Mouse (Mus musculus): Measurements from ENCODE around the gene Urgcp. TPM values are rescaled to one million over a fixed set of nuclear protein-coding genes. Genes with fewer than 3 reads are reported as not detected.

Gene Urgcp
- total RNA-seq, 2 experiments from 2014 or later = 64.7 to 68.7 TPM

DNA sequence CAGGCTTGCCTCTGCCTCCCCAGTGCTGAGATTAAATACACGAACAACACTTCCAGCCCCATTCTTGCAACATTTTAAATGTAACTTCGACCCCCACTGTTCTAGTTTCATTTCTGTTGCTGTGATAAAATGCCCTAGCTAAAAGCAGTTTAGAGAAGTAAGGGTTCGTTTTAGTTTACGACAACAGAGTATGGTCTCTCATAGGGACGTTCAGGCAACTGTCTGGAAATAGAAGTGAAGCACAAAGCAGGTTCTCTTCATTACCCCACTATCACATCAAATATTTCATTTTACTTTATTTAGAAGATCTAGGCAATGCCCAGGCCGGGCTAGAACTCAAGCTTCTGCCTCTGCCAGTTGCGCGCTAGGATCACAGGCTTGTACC is 25.5 kb upstream of the Urgcp start:
- DNase-seq (ENCODE audit: extremely low spot score in 1 of 2, low spot score in 1 of 2) = no peak

DNA sequence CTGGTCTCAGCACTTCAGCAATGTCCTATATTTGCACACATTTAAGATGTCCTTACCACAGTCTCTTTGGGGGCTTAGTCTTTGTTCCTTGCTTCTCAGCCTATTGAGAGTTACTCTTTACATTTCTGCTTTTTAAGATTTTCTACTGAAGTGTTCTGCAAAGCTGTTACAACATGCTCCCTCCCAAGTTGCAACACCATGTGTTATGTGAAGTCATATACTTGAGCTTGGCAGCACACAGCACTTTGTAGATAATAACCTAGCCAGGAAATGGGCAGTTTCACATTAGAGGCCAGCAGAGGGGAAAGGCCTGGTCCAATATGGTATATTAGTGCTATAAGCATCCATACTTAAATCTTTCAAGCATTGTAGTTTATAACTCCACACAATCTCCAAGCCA is 23.6 kb upstream of the Urgcp start:
- DNase-seq (ENCODE audit: extremely low spot score in 1 of 2, low spot score in 1 of 2) = no peak

DNA sequence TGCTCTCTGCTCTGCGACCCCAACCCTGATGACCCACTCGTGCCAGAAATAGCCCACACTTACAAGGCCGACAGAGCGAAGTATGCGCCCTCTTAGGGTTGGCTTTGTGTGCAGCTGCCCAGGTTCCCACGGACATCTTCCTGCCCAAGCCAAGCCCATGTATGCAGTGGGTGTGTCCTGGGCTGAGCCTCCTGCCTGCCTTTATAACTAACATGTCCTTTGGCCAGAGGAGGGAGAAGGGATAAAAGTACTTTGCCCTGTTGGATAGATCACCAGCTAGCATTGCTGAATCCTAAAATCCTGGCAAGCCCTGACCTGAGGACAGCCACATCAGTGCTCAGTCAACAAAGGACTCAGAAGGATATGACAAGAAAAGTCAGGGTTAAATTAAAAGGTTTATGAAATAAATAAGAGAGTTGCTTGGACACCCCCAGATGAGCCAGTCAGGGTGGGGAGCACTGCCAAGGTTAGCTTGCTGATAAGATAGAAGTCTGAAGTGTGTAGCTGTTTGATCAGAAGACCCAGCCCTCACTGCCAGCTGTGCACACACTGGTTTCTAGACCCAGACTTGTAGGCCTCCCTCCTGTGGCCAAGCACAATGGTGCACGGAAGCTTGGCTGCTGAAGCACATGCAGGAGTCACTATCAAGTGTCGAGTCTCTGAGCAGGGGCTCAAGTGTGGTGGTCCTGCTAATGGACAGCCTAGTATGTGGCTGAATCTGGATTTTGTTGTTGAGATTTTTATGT is 20.2 kb upstream of the Urgcp start:
- DNase-seq (ENCODE audit: extremely low spot score in 1 of 2, low spot score in 1 of 2) = no peak

DNA sequence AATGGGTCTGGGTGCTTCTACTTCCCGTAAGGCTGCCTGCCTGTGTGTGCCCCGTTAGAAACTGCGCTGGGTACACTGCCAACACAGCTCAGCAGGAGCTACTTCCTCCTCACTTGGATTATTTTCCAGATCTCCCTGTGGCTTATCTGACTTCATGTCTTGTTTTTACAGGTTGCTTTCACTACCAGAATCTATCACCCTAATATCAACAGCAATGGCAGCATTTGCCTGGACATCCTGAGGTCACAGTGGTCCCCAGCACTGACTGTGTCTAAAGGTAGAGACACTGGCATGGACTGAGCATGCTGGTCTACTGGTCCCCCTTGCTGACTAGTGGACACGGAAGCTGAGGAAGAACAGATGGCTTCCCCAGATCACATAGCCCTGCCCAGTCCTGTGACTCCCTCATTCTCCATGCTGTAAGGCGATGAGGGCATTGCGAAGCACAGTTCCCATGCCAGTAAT is 17.9 kb upstream of the Urgcp start:
- no peak for DNase-seq (ENCODE audit: extremely low spot score in 1 of 2, low spot score in 1 of 2)

DNA sequence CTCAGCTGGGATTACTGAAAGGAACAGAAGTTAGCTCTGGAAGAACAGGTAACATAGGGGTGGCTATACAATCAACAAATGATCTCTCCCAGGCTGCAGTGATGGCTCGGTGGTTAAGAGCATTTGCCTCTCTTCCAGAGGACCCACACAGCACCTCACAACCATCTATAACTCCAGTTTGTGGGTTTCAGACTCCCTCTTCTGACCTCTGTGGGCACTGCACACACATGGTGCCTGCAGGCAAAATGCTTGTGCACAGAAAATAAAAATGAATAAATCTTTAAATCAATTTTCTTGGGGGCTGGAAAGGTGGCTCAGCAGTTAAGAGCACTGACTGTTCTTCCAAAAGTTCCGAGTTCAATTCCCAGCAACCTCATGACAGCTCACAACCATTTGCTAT is 16.3 kb upstream of the Urgcp start:
- no peak for DNase-seq (ENCODE audit: extremely low spot score in 1 of 2, low spot score in 1 of 2)

DNA sequence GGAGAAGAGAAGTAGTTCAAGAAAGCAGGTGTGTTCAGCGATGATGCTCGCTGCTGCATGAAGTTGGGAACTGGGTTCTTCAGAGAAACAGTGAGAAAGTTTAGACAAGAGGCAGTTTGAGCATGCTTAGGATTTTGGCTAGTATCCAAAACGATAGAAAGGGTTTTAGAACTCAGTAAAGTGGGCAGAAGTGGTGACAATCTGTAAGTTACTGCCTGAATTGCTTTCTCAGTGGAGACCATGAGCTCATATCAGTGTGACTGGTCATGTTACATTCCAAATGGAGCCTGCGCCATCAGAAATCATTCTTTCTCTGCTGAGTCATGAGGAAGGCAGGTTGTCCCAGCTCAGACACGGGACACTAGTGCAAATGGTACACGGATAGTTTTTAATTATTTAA is 3.8 kb upstream of the Urgcp start:
- DNase-seq (ENCODE audit: extremely low spot score in 1 of 2, low spot score in 1 of 2) = no peak

DNA sequence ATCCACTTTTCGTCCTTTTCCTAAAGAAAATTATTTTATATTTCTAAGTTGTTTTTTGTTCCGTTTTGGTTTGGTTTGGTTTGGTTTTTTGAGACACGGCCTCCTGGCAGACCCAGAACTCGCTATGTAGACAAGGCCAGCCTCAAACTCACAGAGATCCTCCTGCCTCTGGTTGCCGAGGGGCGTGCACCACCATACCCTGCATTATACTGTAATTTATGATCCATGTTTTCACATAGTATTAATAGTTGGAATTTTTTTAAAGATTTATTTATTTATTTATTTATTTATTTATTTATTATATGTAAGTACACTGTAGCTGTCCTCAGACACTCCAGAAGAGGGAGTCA is 432 bp upstream of the Urgcp start:
- no peak for DNase-seq (ENCODE audit: extremely low spot score in 1 of 2, low spot score in 1 of 2)

DNA sequence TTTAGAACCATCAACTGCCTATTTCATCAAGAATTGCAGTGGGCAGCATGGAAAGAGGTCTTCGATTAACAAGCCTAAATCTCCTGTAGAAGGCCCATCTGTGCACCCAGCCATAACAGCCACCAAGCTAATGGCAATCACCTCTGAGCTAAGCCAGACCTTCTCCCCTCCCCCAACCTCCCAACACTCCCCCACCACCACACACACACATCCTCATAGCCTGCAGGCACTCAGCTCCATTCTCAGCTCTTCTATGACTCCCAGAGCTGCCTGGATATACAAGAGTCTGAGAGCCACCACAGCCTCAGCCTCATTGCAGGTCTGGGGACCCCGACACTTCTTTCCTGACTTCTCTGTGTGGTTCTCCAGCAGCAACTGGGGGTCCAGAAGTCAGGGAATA is 8.4 kb downstream of the Urgcp start:
- DNase-seq (ENCODE audit: extremely low spot score in 1 of 2, low spot score in 1 of 2) = no peak

DNA sequence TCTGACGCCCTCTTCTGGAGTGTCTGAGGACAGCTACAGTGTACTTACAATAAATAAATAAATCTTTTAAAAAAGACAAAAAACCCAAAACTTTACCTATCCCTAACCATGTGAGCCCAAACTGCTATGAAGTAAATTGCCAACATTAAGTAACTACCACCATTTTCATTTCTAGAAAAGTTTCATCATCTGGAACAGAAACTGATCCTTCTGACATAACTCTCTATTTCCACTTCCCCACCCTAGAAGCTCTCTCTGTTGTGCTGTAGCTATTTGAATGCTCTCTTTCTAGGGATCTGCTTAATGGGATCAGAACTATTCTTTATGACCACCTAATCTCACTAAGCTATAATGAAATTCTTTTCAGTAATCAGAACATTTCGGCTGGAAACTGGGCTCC is 17.2 kb downstream of the Urgcp start:
- no peak for DNase-seq (ENCODE audit: extremely low spot score in 1 of 2, low spot score in 1 of 2)

DNA sequence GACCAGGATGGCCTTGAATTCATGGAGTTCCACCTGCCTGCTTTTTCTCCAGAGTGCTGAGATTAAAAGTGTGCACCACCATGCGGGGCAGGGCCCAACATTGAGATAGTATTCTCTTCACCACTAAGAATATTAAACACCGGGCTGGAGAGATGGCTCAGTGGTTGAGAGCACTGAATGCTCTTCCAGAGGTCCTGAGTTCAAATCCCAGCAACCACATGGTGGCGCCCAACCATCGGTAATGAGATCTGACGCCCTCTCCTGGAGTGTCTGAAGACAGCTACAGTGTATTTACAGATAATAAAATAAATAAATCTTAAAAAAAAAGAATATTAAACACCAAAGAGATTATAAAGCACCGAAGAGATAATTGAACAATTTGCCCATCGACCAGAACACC is 20.1 kb downstream of the Urgcp start:
- no peak for DNase-seq (ENCODE audit: extremely low spot score in 1 of 2, low spot score in 1 of 2)

DNA sequence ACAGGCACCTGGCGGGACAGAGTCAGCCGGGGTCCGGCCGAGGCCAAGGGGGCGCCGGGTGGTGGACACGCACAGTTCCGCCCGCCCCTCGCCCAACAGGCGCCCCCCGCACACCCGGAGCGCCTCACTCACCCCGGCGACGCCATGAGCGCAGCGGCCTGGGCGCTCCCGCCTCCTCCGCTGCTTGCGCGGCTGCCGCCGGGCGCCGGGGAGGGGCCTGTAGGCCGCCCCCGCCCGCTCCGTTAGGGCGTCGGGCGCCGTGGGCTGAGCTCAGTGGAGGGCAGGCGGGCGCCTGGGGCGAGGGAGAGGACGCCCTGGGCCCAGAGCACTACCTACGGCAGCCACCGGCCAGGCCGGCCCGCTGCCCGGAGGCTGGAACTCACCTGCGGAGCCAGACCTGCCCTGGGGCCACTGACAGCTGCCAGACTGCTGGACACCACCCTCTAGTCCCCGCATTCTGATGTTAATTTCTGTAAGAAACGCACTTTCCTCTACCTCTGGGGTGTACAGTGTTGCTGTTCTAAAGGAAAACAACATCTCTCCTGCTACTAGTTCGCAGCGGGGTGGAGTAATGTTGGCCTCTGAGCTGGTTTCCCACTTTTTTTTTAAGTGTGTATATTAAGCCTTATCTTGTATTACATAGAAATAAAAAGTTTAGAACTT is 21.1 kb downstream of the Urgcp start:
- peak; percentile 60 to 70 for DNase-seq (ENCODE audit: extremely low spot score in 1 of 2, low spot score in 1 of 2)

DNA sequence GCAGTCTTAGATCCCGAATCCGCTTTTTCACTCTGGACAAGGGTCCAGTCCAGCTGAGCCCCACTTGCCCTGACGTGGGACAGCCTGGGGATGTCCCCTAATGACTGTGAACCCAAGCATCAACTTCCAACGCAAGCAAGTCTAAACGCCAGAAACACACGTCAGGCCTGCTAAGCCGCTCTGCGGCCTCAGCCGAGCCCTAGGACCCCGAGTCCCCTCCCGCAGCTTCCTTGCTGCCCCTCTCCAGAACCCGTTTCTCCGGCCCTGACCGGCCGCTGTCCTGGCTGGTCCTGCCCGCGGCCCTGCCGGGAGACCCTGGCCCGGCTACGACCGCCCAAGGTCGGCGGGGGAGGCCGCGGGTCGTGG is 21.6 kb downstream of the Urgcp start:
- DNase-seq (ENCODE audit: extremely low spot score in 1 of 2, low spot score in 1 of 2) = peak in 1 of 2 experiments; percentile 25

DNA sequence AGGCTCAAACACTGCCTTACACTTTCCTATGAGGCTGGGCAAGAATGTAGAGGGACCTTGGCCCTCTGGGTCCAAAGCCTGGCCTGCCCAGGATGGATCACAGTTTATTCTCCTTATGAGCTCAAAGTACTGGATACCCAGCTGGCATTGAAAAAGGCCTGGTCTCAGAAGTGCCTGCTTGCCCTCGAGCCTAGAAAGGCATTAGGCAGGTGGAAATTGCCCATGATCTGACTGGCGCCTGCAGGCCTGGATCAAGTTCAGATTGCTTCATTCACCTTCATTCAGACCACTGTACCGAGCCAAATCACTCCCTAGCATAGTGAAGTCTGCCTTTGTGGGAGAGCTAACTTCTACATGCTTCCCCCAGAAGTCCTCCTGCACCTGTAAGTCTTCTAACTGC is 22.3 kb downstream of the Urgcp start:
- no peak for DNase-seq (ENCODE audit: extremely low spot score in 1 of 2, low spot score in 1 of 2)

DNA sequence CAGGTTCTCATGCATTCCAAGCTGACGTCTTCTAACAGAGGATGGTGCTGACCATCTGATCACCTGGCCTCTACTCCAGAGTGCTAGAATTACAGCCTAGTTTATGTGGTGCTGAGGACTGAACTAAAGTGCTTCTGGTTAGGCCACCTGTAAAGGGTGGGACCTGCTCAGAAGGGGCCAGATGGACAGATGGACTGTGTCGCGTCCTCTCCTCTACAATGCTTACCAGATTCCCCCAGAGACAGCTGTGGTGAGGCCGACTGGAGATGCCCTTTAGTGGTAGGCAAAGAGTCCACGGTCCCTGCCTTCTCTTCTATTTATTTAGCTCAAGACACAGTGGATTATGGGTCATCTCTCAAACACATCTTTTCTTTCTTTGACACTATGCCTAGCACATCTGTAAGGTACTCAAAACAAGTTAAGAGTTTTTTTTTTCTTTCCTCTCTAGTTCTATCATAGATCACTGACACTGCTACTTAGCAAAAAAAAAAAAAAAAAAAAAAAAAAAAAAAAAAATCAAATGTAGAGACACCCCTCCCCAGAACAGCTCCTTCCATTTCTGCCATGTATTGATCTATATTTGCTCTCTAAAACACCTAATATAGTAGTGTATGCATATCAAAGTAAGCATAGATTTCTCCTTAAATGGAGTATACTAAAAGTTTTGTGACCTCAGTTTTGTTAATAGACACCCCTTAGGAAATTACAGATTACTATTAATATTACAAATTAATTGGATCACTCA is 23.1 kb downstream of the Urgcp start:
- DNase-seq (ENCODE audit: extremely low spot score in 1 of 2, low spot score in 1 of 2) = no peak

DNA sequence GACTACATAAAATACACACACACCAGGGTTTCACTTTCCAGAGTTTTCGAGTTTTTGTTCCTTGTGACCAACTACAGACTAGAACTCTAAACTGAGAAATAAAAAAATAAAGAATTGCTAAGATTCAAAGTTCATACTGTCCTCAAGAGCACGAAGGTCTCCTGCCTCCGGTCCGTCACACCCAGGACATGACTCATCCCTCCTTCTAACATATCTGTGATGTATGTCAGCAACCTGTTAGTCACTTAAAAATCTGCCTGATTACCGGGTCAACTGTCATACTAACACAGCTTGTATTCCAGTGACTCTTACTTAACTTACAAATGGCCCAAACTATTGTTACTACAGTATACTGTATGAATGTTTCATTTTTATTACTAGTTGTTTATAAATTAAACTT is 25.0 kb downstream of the Urgcp start:
- no peak for DNase-seq (ENCODE audit: extremely low spot score in 1 of 2, low spot score in 1 of 2)

DNA sequence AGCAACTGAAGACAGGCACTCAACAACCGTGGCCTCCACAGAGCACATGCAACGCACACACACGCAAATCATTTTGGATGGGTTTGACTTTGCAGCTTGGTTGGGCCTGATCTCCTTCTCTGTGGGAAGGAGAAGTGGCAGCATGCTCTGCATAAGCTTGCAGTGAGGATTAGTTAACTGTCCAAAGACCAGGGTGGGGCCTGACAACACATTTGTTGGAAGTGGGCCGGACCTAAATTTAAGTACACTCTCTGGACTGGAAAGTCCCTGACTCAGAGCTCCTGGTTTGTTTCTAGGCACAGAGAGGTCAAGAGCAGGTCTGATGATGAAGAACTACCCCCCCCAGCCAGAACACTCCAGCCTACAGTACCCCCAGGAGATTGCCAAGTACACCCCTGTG is 27.9 kb downstream of the Urgcp start:
- no peak for DNase-seq (ENCODE audit: extremely low spot score in 1 of 2, low spot score in 1 of 2)

DNA sequence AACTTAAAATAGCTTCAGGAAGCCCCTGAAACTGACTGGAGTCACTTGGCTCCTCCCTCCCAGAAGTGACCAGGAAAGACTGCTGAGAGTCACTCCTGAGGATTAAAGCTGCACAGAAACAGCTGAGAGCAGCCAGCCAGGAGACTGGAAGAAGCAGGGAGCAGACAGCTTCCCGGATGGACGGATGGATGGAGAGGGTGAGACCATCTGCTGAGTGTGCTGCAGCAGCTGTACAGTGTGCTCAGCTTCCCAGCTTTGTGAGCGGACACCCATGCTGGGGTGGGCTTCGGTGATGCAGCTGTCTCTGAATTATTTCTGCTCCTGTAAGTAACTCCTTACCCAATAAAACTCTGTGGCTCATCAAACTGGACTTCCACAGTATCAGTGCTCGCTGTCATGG is 29.8 kb downstream of the Urgcp start:
- no peak for DNase-seq (ENCODE audit: extremely low spot score in 1 of 2, low spot score in 1 of 2)

DNA sequence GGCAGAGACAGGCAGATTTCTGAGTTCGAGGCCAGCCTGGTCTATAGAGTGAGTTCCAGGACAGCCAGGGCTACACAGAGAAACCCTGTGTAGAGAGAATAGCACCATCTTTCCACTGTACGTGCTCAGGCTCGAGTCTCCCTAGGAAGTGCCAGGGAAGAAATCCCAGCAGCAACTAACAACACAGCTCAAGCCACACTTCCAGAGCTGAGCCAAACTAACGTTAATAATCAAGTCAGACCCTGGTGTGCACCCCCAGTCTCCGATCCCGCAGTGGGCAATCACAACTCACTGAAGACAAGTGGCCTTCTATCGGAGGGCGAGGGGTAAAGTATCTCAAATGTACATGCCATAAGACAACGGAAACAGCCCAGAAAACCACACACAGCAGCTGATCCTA is 32.6 kb downstream of the Urgcp start:
- DNase-seq (ENCODE audit: extremely low spot score in 1 of 2, low spot score in 1 of 2) = no peak

DNA sequence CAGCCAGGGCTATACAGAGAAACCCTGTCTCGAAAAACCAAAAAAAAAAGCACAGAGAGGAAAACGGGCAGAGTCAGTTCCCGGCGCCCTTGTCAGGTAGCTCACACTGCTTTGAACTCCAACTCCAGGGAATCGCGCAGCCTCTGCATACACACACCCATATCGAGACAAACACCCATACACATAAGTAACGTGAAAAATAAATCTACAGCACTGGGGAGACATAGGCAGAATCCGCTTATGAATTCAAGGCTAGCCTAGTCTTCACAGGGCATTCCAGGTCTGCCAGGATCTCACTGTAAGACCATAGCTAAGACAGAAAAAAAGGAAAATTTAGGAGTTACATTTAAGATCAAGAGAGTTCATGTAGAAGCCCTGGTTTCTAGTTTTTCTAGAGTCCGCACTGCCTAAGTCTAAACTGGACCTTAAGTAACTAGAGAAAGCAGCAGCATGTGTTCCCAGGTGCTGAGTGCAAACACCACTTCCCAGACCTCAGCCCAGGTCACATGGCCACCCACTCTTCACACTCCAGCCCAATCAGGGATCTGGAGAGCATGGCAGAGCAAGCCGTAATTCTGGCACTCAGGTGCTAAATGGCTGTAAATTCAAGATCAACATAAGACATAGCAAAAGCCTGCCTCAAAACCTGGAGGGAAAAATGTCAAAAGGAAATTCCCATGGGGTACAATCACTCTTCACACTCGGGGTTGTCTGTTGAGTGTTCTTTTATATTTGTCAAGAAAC is 43.4 kb downstream of the Urgcp start:
- no peak for DNase-seq (ENCODE audit: extremely low spot score in 1 of 2, low spot score in 1 of 2)

DNA sequence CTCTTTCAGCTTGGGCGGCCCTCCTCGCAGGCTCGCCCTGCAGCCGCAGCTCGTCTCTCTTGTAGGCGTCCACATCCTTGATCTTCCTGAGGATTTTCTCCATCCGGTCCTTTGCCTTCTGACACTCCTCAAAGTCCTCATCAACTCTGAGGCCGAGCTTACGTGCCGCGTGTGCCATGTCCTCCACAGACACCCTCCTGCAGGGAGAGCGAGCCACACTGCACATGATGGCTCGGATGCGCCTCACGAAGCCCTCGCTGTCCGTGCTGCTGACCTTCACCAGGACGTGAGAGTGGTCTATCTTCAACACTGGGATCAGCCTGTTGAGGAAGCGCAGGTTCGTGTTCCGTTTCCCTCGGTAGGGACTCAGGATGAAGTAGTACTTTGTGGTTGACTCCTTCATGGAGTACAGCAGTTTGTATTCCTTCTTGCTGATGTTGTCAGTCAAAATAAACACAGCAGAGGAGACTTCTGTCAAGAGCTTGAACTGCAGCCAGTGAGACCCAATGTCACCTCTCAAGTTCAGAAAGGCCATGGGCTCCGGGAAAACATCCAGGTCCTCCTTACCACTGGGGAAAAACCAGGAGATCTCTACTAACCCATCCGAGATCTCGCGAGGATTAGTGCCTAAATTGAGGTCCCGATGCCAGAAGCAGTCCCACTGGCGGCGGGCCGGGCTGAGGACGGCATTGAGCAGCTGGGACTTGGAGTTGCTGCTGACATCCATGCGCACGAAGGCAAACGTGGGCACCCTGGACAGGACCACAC is 45.1 kb downstream of the Urgcp start:
- no peak for DNase-seq (ENCODE audit: extremely low spot score in 1 of 2, low spot score in 1 of 2)

Data from layer of hippocampus, postnatal 25 days (tissue).